Mouse (Mus musculus) c-Kit-positive CD71-positive TER-119-negative erythroid progenitor cells, embryonic 14.5 days (primary cell): Measurements from ENCODE around the gene Erbb4.

Experiments
- DNase-seq: peaks from one replicate; pipeline ENCODE4 v3.0.0-alpha.2; 2013; ENCODE audit warnings: low read depth

Erbb4 gene

GRCm38 (mm10) chr1:68089623-68090022 lies 1018.2 kb downstream of the Erbb4 start:
- no peak for DNase-seq

- no peak for DNase-seq
These were observed 1051.4 kb downstream of the Erbb4 start for GRCm38 (mm10) chr1:68056494-68056893.

GRCm38 (mm10) chr1:68054715-68055114 lies 1053.1 kb downstream of the Erbb4 start:
- DNase-seq, result no peak

- DNase-seq, result no peak
These were observed 1058.0 kb downstream of the Erbb4 start for GRCm38 (mm10) chr1:68049856-68050255.

- DNase-seq, result no peak
These were observed 1060.7 kb downstream of the Erbb4 start for GRCm38 (mm10) chr1:68047139-68047538.

- DNase-seq, result no peak
These were observed 1061.3 kb downstream of the Erbb4 start for GRCm38 (mm10) chr1:68046551-68046970.

GRCm38 (mm10) chr1:68024086-68024940 lies 1083.5 kb downstream of the Erbb4 start:
- no peak for DNase-seq

- no peak for DNase-seq
These were observed 1087.8 kb downstream of the Erbb4 start for GRCm38 (mm10) chr1:68020020-68020419.

GRCm38 (mm10) chr1:68019618-68020017 lies 1088.2 kb downstream of the Erbb4 start:
- no peak for DNase-seq
